Mouse (Mus musculus) testis, adult 2 months (tissue): ENCODE results near the gene Mrpl10. TPM values are rescaled to one million over a fixed set of nuclear protein-coding genes. Genes with fewer than 3 reads are reported as not detected.

Source experiments
- H3K27ac ChIP-seq: fragments of 200-500 bp; 2 replicates; pipeline ENCODE4 v1.5.1; 2012; ENCODE audit warnings: low read depth, low read length; ENCODE audit not compliant: control insufficient read depth, insufficient read depth
- H3K27me3 ChIP-seq: fragments of 200-500 bp; 2 replicates; pipeline ENCODE4 v1.6.1; 2012; ENCODE audit warnings: mild to moderate bottlenecking, low read length, moderate library complexity; ENCODE audit not compliant: control insufficient read depth, insufficient read depth
- H3K36me3 ChIP-seq: fragments of 200-500 bp; 2 replicates; pipeline ENCODE4 v1.6.1; 2012; ENCODE audit warnings: mild to moderate bottlenecking, low read length; ENCODE audit not compliant: control insufficient read depth, insufficient read depth
- H3K4me1 ChIP-seq: fragments of 200-500 bp; 2 replicates; pipeline ENCODE4 v1.6.1; 2012; ENCODE audit warnings: low read length; ENCODE audit not compliant: control insufficient read depth, insufficient read depth
- H3K4me3 ChIP-seq: fragments of 200-500 bp; 2 replicates; pipeline ENCODE4 v1.5.1; 2012; ENCODE audit warnings: low read depth, mild to moderate bottlenecking, low read length, moderate library complexity, mixed read lengths; ENCODE audit not compliant: control insufficient read depth
- CTCF ChIP-seq: fragments of 200-500 bp; IDR thresholded peaks from 2 replicates; pipeline ENCODE4 v1.5.1; 2012; ENCODE audit warnings: low read depth, mild to moderate bottlenecking, inconsistent platforms, low read length, moderate library complexity; ENCODE audit not compliant: control insufficient read depth, insufficient read depth, insufficient replicate concordance
- POLR2A ChIP-seq: fragments of 200-500 bp; IDR thresholded peaks from 2 replicates; pipeline ENCODE4 v1.6.1; 2012; ENCODE audit warnings: low read depth, mild to moderate bottlenecking, inconsistent platforms, low read length, moderate library complexity; ENCODE audit not compliant: control insufficient read depth
- polyA plus RNA-seq: library from polyadenylated mRNA; depleted of rRNA; stranded (reverse); fragments of >200 nt; gene quantifications from 2 replicates; pipeline ENCODE4 v1.2.3, GENCODE M21; 2012; rRNA removed

Gene Mrpl10
- polyA plus RNA-seq, 1 experiment, result 41.7 TPM

DNA sequence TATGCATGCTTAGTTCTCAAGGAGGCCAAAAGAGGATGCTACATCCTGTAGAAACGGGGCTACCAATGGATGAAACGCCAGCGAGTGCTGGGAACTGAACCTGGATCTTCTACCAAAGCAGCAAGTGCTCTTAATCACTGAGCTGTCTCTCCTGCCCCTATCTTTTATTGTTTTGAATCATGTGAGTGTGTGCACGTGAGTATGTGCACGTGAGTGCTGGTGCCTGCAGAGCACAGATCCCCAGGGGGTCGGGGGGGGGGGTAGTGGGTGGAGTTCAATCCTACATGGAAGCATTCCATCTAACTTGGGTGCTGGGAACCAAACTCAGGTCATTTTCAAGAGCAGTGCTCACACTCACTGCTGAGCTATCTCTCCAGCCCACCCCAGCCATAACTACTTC lies 45.0 kb downstream of the Mrpl10 start:
- H3K4me3 ChIP-seq, result no peak overlapping the region
- no peak overlapping the region for H3K27ac ChIP-seq

DNA sequence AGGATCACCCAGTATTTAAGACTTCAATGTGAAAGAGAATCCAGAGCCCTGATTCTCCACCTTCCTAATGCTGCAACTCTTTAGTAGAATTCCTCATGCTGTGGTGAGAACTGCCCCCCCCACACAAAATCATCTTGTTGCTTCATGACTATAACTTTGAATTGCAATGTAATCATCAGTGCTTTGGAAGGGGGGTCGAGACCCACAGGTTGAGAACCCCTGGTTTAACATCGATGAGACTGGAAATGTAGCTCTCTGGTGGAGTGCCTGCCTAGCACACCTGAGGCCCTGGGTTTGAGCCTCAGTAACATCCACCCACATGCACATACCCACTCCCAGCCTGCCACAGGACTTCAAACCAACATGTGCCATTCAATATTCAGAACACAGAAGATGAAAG lies 53.2 kb downstream of the Mrpl10 start:
- Histone ChIP-seq H3K27me3 (no peaks in the 10 kb centered on the region), H3K4me3 (no peak overlapping the region), H3K27ac (no peak overlapping the region), H3K36me3 (no peaks in the 10 kb centered on the region), H3K4me1 (peaks cover 5% of the 10 kb centered on the region)
- no peak for TF ChIP-seq CTCF
- no peak for TF ChIP-seq POLR2A

More for the DNA sequence above, 45.0 kb downstream of the Mrpl10 start:
- Histone ChIP-seq H3K4me1 (no peaks in the 10 kb centered on the region), H3K27me3 (no peaks in the 10 kb centered on the region), H3K36me3 (no peaks in the 10 kb centered on the region)
- TF ChIP-seq CTCF, result no peak
- TF ChIP-seq POLR2A, result no peak

- Histone ChIP-seq H3K36me3 (no peaks in the 10 kb centered on the region), H3K4me1 (peaks cover 5% of the 10 kb centered on the region), H3K27ac (no peak overlapping the region), H3K4me3 (peak overlapping the region; percentile 28), H3K27me3 (no peaks in the 10 kb centered on the region)
- no peak for TF ChIP-seq CTCF
- TF ChIP-seq POLR2A, result no peak
Measured at GRCm38 (mm10) chr11:97098791-97099190, 57.4 kb downstream of the Mrpl10 start.

Other genes with a start within 250 kb of the Mrpl10 start
- gene Nfe2l1, start 211.6 kb upstream of the Mrpl10 start, polyA plus RNA-seq, result 46.7 and 59.1 TPM in 2 replicates
- gene Copz2, start 191.7 kb upstream of the Mrpl10 start, polyA plus RNA-seq, result 5.3 and 6.7 TPM in 2 replicates
- gene Cdk5rap3, start 125.1 kb upstream of the Mrpl10 start, polyA plus RNA-seq, result 75.0 and 77.8 TPM in 2 replicates
- 2.1 and 4.0 TPM in 2 replicates for gene Prr15l, start 113.5 kb upstream of the Mrpl10 start, polyA plus RNA-seq
- gene Pnpo, start 97.6 kb upstream of the Mrpl10 start, polyA plus RNA-seq, result 3.8 and 5.4 TPM in 2 replicates
- 16.4 and 17.9 TPM in 2 replicates for gene Sp2, start 58.6 kb upstream of the Mrpl10 start, polyA plus RNA-seq
- gene Sp6, start 28.2 kb upstream of the Mrpl10 start, polyA plus RNA-seq, result 0.22 and 0.32 TPM in 2 replicates
- 8.9 and 9.4 TPM in 2 replicates for gene Scrn2, start 11.6 kb upstream of the Mrpl10 start, polyA plus RNA-seq
- 795 and 824 TPM in 2 replicates for gene Lrrc46, start 153 bp upstream of the Mrpl10 start, polyA plus RNA-seq
- gene Osbpl7, start 9.1 kb downstream of the Mrpl10 start, polyA plus RNA-seq, result 75.7 and 82.3 TPM in 2 replicates
- 0.14 and 0.22 TPM in 2 replicates for gene Tbx21, start 73.8 kb downstream of the Mrpl10 start, polyA plus RNA-seq
- 2.4 and 2.7 TPM in 2 replicates for gene Tbkbp1, start 109.9 kb downstream of the Mrpl10 start, polyA plus RNA-seq
- gene Kpnb1, start 146.3 kb downstream of the Mrpl10 start, polyA plus RNA-seq, result 37.5 and 40.3 TPM in 2 replicates
- 43.5 and 50.1 TPM in 2 replicates for gene Npepps, start 239.1 kb downstream of the Mrpl10 start, polyA plus RNA-seq